Mouse (Mus musculus) hindbrain, postnatal 0 days (tissue): ENCODE results near the gene Prickle2. TPM values are rescaled to one million over a fixed set of nuclear protein-coding genes. Genes with fewer than 3 reads are reported as not detected.

Source experiments
- ATAC-seq: fragments of 200-750 bp; cut with Nextera tagmentation; 2 replicates; pipeline ENCODE4 v1.8.0; 2017; ENCODE audit warnings: mild to moderate bottlenecking, moderate TSS enrichment, moderate library complexity
- DNase-seq: peaks from one replicate; pipeline ENCODE4 v3.0.0-alpha.2; 2015; ENCODE audit warnings: low spot score
- H3K27ac ChIP-seq: fragments of 300-500 bp; sonication (generic); 2 replicates; pipeline ENCODE4 v1.5.1; 2014; ENCODE audit warnings: mild to moderate bottlenecking
- H3K27me3 ChIP-seq: fragments of 300-500 bp; sonication (generic); 2 replicates; pipeline ENCODE4 v1.6.1; 2014; ENCODE audit warnings: low read length, mixed read lengths; ENCODE audit not compliant: insufficient read depth
- H3K36me3 ChIP-seq: fragments of 300-500 bp; sonication (generic); 2 replicates; pipeline ENCODE4 v1.6.1; 2014; ENCODE audit warnings: low read length, mixed read lengths; ENCODE audit not compliant: insufficient read depth
- H3K4me1 ChIP-seq: fragments of 300-500 bp; sonication (generic); 2 replicates; pipeline ENCODE4 v1.6.1; 2014; ENCODE audit warnings: antibody characterized with exemption, low read length, mixed read lengths; ENCODE audit not compliant: insufficient read depth
- H3K4me2 ChIP-seq: fragments of 300-500 bp; sonication (generic); 2 replicates; pipeline ENCODE4 v1.6.1; 2014; ENCODE audit warnings: low read depth, mild to moderate bottlenecking, low read length, moderate library complexity, mixed read lengths
- H3K4me3 ChIP-seq: fragments of 300-500 bp; sonication (generic); 2 replicates; pipeline ENCODE4 v1.5.1; 2014; ENCODE audit warnings: low read length
- H3K9ac ChIP-seq: fragments of 300-500 bp; sonication (generic); replicated peaks from 2 replicates; pipeline ENCODE4 v1.6.1; 2014; ENCODE audit warnings: mild to moderate bottlenecking, low read length, moderate library complexity, mixed read lengths
- H3K9me3 ChIP-seq: fragments of 300-500 bp; sonication (generic); 2 replicates; pipeline ENCODE4 v1.6.1; 2016; ENCODE audit warnings: low read length, mixed read lengths
- CTCF ChIP-seq: IDR thresholded peaks from 2 replicates; pipeline ENCODE4 v1.5.1; 2016; ENCODE audit warnings: antibody characterized with exemption, control low read depth, low read depth
- WGBS: fragments of 180-500 bp; shearing (Covaris S2); extraction: QIAGEN DNeasy Blood & Tissue Kit; methylation state at CpG from one replicate; pipeline ENCODE4 v1.1.7; 2014; 5-methylcytosine and 5-hydroxymethylcytosine counted together
- polyA plus RNA-seq: library from polyadenylated mRNA; unstranded; fragments of >200 nt; fragmentation: Nextera tagmentation; extraction: Ambion mirVana; gene quantifications from 2 replicates; pipeline ENCODE4 v1.2.1, GENCODE M21; 2015
- total RNA-seq: library from RNA; depleted of rRNA; stranded (reverse); fragments of >200 nt; gene quantifications from 2 replicates; pipeline ENCODE4 v1.2.3, GENCODE M21; 2014

Gene Prickle2
- total and polyA plus RNA-seq, 2 experiments from 2014 or later: 11.3 to 38.7 TPM

DNA sequence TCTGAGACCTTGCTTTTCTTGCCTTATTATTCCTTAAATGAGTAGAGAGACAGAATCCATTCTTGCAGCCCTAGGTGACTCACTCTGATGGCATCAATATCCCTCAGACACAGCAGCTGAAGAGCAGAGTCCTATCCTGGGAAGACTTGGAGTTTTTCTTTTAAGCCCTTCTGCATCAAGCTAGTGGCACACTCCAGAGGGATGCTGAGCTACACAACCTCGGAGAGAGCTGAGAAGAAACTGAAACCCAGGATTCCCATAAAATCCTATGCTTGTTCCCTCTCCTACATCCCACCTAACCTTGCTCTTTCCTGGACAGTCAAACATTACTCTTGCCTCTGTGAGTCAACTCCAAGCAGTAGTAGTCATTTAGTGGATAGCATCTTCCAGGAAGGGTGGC lies 256.0 kb downstream of the Prickle2 start:
- Histone ChIP-seq H3K36me3 (no peaks in the 10 kb centered on the region), H3K4me1 (0 out of 2 replicates have a peak, but pooled peaks cover 4% of the 10 kb centered on the region), H3K9ac (no peak overlapping the region), H3K27me3 (no peaks in the 10 kb centered on the region), H3K4me3 (no peak overlapping the region), H3K9me3 (no peaks in the 10 kb centered on the region), H3K27ac (no peak overlapping the region), H3K4me2 (no peak overlapping the region)
- no peak for TF ChIP-seq CTCF
- no peak for ATAC-seq
- no peak for DNase-seq
- WGBS: 93% methylated on average over 1 of the region's 1 CpGs

DNA sequence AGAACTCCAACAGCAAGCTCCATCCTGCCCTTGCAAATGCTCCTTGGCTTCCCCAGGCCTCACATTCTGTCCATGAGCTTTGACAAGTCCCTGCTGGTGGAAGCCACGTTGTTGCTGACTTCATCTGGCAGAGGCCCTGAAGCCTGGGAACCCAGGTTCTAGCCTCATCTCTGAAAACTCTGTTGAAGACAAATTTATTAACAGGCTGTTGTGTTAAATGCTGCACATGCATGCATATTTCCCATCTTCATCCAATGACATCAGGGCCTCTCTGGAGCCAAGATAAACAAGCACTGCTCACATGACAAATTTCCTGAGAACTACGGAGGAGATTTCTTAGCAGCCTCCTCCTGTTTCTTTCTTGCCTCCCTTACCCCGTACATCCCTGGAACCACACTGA lies 259.3 kb downstream of the Prickle2 start:
- WGBS: 56% methylated on average over 3 of the region's 3 CpGs
- ATAC-seq: no peak
- peak overlapping the region; percentile 26; the same call in 1 of the 2 replicates for H3K27ac ChIP-seq
- TF ChIP-seq CTCF: no peak
- H3K27me3 ChIP-seq: no peaks in the 10 kb centered on the region
- H3K9ac ChIP-seq: no peak overlapping the region
- no peaks in the 10 kb centered on the region for H3K9me3 ChIP-seq
- H3K4me1 ChIP-seq: 0 out of 2 replicates have a peak, but pooled peaks cover 4% of the 10 kb centered on the region
- H3K4me2 ChIP-seq: no peak overlapping the region
- no peaks in the 10 kb centered on the region for H3K36me3 ChIP-seq
- DNase-seq: no peak
- H3K4me3 ChIP-seq: no peak overlapping the region

- TF ChIP-seq CTCF: peak; percentile 45
- WGBS: 57% methylated on average over 2 of the region's 3 CpGs
- no peak for ATAC-seq
- no peak overlapping the region for H3K9ac ChIP-seq
- no peak overlapping the region for H3K4me3 ChIP-seq
- H3K27ac ChIP-seq: no peak overlapping the region
- H3K4me2 ChIP-seq: no peak overlapping the region
- H3K36me3 ChIP-seq: no peaks in the 10 kb centered on the region; the same call in 1 of the 2 replicates
- DNase-seq: no peak
- H3K27me3 ChIP-seq: no peaks in the 10 kb centered on the region
- H3K9me3 ChIP-seq: no peaks in the 10 kb centered on the region
- H3K4me1 ChIP-seq: no peaks in the 10 kb centered on the region
Measured at GRCm38 (mm10) chr6:92441205-92441604, 264.8 kb downstream of the Prickle2 start.

DNA sequence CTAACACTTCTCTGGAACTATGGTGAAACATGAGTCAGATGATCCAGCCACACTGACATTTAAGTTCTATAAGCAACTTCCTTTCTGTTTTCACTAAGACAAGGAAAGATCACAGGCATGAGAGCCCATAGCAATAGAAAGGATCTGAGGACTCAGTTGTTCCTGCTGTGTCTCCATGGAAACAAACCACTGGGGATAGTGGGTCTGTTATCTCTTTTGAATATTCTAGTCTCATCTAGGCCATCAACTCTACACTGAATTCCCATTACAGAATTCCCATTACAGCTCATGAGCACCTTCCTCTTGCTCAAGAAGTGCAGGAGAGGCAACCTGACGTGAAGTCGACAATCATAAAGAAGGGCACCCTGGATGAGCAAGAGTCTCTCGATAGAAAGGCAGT lies 265.7 kb downstream of the Prickle2 start:
- H3K27me3 ChIP-seq: no peaks in the 10 kb centered on the region
- H3K4me1 ChIP-seq: no peaks in the 10 kb centered on the region
- no peak overlapping the region for H3K4me3 ChIP-seq
- H3K36me3 ChIP-seq: no peaks in the 10 kb centered on the region; the same call in 1 of the 2 replicates
- no peak overlapping the region for H3K4me2 ChIP-seq
- DNase-seq (peak; percentile 46), ATAC-seq (no peak)
- WGBS: 73% methylated on average over 3 of the region's 3 CpGs
- no peaks in the 10 kb centered on the region for H3K9me3 ChIP-seq
- no peak overlapping the region for H3K9ac ChIP-seq
- no peak for TF ChIP-seq CTCF
- H3K27ac ChIP-seq: no peak overlapping the region

DNA sequence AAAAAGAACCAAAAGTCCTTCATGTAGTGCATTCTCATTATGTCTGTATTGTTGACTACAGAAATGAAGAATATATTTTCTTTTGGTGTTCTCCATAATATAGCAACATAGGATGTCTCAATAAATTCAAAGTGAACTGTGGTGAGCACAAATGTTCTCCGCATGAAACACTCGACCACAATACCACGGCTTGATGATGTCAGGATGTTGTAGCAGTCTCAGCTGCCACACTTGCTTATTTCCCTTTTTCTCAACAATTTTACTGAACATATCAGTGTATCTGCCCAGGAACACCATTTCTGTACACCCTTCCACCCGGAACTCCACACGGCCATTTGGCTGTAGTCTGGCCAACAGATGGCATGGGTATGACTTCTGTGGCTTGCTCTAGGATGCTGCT lies 273.8 kb downstream of the Prickle2 start:
- Histone ChIP-seq H3K27me3 (no peaks in the 10 kb centered on the region), H3K4me3 (no peak overlapping the region), H3K27ac (no peak overlapping the region), H3K36me3 (no peaks in the 10 kb centered on the region; the same call in 1 of the 2 replicates), H3K4me1 (0 out of 2 replicates have a peak, but pooled peaks cover 4% of the 10 kb centered on the region), H3K4me2 (no peak overlapping the region), H3K9me3 (no peaks in the 10 kb centered on the region), H3K9ac (no peak overlapping the region)
- ATAC-seq (no peak), DNase-seq (no peak)
- no peak for TF ChIP-seq CTCF
- 87% methylated on average over 5 of the region's 5 CpGs for WGBS

DNA sequence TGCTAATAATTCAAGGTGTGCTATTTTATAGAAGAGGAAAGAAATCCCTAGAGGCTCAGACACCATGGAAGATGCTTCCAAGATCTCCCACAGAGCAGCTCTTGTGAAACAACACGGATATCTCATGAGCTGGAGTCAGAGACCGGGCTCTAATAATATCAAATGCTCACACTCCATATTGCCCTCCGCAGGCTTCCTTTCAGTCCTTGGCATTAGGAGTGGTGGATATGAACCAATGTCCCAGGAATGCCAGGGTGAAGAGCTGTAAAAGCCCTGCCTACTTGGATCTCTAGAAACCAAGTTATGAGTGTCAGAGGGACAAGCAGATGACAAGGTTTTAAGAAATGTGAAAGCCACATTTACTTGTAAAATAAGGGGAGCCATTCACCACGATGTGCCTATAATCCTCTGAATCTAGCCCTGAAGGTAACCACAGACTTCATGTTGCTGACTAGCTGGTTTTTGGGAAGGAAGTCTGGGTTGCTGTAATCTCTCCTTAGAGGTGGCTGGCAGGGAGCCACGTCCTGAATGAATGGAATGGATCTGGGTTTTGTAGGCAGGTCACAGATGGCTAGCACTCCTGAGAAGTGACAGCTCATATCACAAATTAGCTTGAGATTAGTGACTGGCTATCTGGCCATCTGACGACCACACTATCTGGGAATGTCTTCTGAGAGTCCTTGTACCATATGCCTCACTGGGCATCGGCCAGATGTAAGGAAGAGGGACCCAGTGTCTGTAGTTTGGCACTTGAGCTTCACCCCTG lies 278.4 kb downstream of the Prickle2 start:
- peak; percentile 53; the same call in 1 of the 2 replicates for ATAC-seq
- 58% methylated on average over 7 of the region's 7 CpGs for WGBS
- Histone ChIP-seq H3K27me3 (no peaks in the 10 kb centered on the region), H3K9me3 (no peaks in the 10 kb centered on the region), H3K4me2 (no peak overlapping the region), H3K9ac (no peak overlapping the region), H3K4me3 (no peak overlapping the region), H3K36me3 (no peaks in the 10 kb centered on the region), H3K27ac (no peak overlapping the region), H3K4me1 (0 out of 2 replicates have a peak, but pooled peaks cover 4% of the 10 kb centered on the region)
- peak; percentile 60 for DNase-seq
- TF ChIP-seq CTCF: no peak

- Histone ChIP-seq H3K4me3 (no peak overlapping the region), H3K4me2 (no peak overlapping the region), H3K9me3 (no peaks in the 10 kb centered on the region), H3K9ac (no peak overlapping the region), H3K27me3 (no peaks in the 10 kb centered on the region), H3K36me3 (0 out of 2 replicates have a peak, but pooled peaks cover under 1% of the 10 kb centered on the region), H3K27ac (no peak overlapping the region), H3K4me1 (no peaks in the 10 kb centered on the region)
- TF ChIP-seq CTCF: no peak
- WGBS: 69% methylated on average over 8 of the region's 8 CpGs
- ATAC-seq (no peak), DNase-seq (no peak)
Measured at GRCm38 (mm10) chr6:92425901-92426300, 280.1 kb downstream of the Prickle2 start.
